Mouse (Mus musculus) E14TG2a.4 (cell line): ENCODE results near the gene Cd83.

Experiments
- CTCF ChIP-seq: conservative IDR thresholded peaks from 2 replicates; pipeline ENCODE4 v1.5.1; 2014; ENCODE audit warnings: low read length
- NANOG ChIP-seq: IDR thresholded peaks from 2 replicates; pipeline ENCODE4 v1.6.1; 2014; ENCODE audit warnings: borderline replicate concordance, low read length, mixed read lengths

GRCm38 (mm10) chr13:43784725-43785711, at the start of gene Cd83:
- TF ChIP-seq CTCF: no peak
- TF ChIP-seq NANOG: no peak
